Mouse (Mus musculus) olfactory bulb, adult 2 months (tissue): ENCODE measurements around the gene Hlcs. TPM values are rescaled to one million over a fixed set of nuclear protein-coding genes. Genes with fewer than 3 reads are reported as not detected.

Experiments used
- H3K27ac ChIP-seq: fragments of 200-500 bp; 2 replicates; pipeline ENCODE4 v1.5.1; 2012; ENCODE audit warnings: low read depth, low read length; ENCODE audit not compliant: insufficient read depth
- H3K4me1 ChIP-seq: fragments of 200-500 bp; 2 replicates; pipeline ENCODE4 v1.6.1; 2012; ENCODE audit warnings: low read length; ENCODE audit not compliant: control insufficient read depth, insufficient read depth
- H3K4me3 ChIP-seq: fragments of 200-500 bp; 2 replicates; pipeline ENCODE4 v1.5.1; 2012; ENCODE audit warnings: mild to moderate bottlenecking, low read depth, low read length, moderate library complexity; ENCODE audit not compliant: insufficient read depth
- CTCF ChIP-seq: fragments of 200-500 bp; IDR thresholded peaks from 2 replicates; pipeline ENCODE4 v1.5.1; 2012; ENCODE audit warnings: low read depth, mild to moderate bottlenecking, low read length, moderate library complexity; ENCODE audit not compliant: insufficient read depth
- POLR2A ChIP-seq: fragments of 200-500 bp; IDR thresholded peaks from 2 replicates; pipeline ENCODE4 v1.6.1; 2012; ENCODE audit warnings: mild to moderate bottlenecking, low read depth, low read length, moderate library complexity; ENCODE audit not compliant: insufficient read depth
- WGBS: fragments of 180-500 bp; shearing (Covaris S2); methylation state at CpG from one replicate; pipeline ENCODE4 v1.1.7; 2018; 5-methylcytosine and 5-hydroxymethylcytosine counted together
- polyA plus RNA-seq: library from polyadenylated mRNA; stranded (reverse); fragments of >200 nt; gene quantifications from 2 replicates; pipeline ENCODE4 v1.2.4, GENCODE M21; 2012; ENCODE audit warnings: low replicate concordance; ENCODE audit not compliant: missing spikeins, insufficient read depth, insufficient read length

The Hlcs gene
- polyA plus RNA-seq, 1 experiment: not detected

DNA sequence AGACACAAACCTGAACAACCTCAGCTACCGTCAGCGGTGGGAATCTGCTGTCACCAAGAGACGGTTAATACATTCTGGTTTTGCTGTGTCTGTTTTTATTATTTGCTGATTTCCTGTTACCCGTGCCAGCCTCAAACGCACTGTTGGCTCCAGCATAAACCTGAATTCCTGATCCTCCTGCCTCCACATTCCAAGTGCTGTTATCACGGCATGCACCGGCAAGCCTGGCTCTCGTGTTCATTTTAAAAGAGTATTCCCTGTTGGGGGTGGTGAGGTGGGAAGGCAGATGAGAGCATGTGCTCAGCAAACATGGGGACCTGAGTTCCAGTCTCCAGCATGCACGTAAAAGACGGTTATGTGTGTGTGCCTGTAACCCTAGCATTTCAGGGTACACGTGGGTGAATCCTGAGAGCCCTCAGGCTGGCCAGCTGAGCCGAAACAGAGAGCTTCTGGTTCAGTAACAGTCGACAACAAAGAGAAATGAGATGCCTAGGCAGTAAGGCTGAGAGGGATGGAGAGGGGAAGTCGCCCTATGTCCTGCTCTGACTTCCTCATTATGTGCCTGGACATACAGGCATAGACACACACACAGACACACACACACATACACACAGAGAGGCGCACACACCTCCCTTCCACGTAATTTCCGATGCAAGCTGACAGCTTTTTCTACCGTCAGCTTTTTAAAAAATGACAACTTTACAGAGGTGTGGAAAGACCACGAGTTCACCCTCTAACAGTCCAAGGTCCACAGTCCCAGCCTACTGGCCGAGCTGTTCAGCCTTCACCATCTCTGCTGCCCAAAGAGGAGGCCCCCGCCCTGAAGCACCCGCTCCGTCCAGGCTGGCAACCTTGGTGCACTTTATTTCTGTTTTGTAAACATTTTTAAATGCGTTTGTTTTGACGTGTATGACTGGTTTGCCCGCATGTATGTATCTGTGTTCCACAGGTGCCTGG is 107.6 kb downstream of the Hlcs start:
- TF ChIP-seq CTCF (no peak), POLR2A (no peak)
- 79% methylated on average over 26 of the region's 26 CpGs for WGBS
- H3K4me3 ChIP-seq: no peak overlapping the region
- peaks cover 32% of the 10 kb centered on the region for H3K4me1 ChIP-seq
- no peak overlapping the region for H3K27ac ChIP-seq

GRCm38 (mm10) chr16:94201387-94201786 is 112.0 kb downstream of the Hlcs start:
- Histone ChIP-seq H3K27ac (no peak overlapping the region), H3K4me3 (no peak overlapping the region), H3K4me1 (peaks cover 19% of the 10 kb centered on the region)
- no peak for TF ChIP-seq POLR2A
- no peak for TF ChIP-seq CTCF
- WGBS: 80% methylated on average over 5 of the region's 5 CpGs

DNA sequence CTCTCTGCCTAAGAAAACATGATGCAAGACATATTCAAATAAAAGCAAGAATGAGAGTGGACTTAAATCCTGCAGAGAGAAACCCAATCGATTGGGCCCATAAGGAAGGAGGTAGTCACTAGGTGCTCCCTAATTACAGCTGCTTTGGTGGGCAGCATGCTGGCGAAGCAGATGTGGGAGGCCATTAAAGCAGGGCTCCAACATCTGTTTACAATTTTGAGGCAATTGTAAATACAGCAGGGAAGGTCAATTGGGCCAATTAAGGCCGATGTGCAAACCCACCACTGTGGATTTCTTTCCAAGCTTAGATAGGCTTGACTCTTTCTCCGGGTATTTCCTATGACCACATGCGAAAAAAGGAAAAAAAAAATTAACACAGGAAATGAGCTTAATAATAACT is 117.5 kb downstream of the Hlcs start:
- TF ChIP-seq CTCF (no peak), POLR2A (no peak)
- 75% methylated on average over 5 of the region's 5 CpGs for WGBS
- H3K4me1 ChIP-seq: peaks cover 5% of the 10 kb centered on the region; the same call in 1 of the 2 replicates
- no peak overlapping the region for H3K27ac ChIP-seq
- H3K4me3 ChIP-seq: no peak overlapping the region

DNA sequence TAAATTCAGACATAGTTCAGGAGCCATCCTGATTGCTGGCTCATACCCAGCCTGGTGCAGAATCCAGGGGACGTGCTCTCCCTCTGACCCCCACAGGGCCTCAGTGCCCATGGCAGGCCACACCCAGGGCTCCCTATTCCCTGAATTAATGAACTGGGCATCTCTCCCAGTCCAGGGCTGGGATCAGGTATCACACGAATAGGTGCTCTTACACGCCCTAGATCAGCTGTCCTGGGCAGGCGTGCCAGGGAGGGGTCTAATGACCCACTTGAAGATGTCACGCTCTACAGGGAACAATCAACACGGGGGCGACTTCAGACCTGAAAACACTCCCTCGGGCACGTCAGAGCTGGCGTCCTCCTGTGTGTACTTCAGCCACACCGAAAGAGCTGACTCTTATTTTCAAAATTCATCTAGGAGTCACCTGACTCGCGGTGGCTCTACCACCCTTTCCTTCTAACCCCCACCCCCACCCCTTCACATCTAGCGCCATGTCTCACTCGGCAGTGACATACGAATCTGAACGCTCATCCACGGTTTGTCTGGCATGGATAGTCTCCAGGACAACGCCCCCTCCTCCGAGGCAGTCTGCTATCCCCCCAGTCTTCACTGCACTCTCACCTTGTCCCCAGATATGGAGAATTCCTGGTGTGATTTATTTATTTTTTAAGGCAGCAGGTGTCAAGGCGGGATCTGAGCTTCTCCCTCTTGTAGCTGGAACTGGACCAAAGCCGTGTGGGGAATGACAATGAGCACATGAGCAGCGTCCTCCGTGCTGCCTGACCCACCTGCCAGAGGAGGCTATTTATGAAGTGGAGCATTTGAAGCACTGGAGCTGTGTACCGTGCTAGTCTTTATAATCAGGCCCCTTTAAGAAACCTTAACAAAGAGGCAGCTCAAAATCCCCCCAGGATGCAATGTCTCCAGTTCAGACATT is 121.7 kb downstream of the Hlcs start:
- TF ChIP-seq CTCF (no peak), POLR2A (no peak)
- H3K27ac ChIP-seq: no peak overlapping the region
- no peaks in the 10 kb centered on the region for H3K4me1 ChIP-seq
- 84% methylated on average over 25 of the region's 25 CpGs for WGBS
- H3K4me3 ChIP-seq: no peak overlapping the region

DNA sequence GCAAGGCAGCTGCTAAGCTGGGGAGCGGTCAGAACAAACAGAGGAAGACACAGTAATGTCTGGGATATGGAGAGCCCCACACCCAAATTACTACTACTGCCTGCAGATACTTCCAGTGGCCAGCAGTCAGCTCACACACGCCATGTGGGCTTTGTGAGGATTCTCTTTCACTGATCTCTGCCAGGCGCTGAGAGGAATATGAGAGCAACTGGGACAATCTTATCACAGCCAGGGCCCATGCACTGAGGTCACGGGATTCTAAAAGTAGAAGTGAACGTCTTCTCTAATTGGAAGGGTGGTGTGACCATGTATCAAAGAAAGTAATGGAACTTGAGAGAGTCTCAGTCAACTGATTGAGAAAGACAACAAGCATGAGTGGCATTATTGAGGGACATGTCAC is 123.1 kb downstream of the Hlcs start:
- no peak overlapping the region for H3K4me3 ChIP-seq
- H3K4me1 ChIP-seq: no peaks in the 10 kb centered on the region
- 89% methylated on average over 5 of the region's 5 CpGs for WGBS
- TF ChIP-seq POLR2A: no peak
- TF ChIP-seq CTCF: no peak
- no peak overlapping the region for H3K27ac ChIP-seq

DNA sequence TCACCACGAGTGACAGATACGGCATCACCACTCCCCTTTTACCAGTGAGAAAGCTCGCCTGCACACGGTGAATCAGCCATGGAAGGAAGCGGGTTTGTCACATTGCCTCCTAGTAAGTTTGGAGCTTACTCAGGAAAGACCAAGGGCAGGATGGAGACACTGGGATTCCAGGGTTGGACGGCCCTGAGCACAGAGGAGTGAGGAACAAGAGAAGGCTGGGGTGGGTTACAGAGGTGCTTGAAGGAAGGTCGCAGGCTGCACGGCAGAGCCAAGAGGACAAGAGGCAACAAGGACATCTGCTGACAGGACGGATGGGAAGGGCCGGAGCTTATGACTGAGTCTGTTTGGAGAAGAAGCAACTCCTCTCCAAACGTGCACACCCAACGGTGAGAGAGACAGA is 126.8 kb downstream of the Hlcs start:
- TF ChIP-seq POLR2A: no peak
- no peak for TF ChIP-seq CTCF
- 91% methylated on average over 12 of the region's 12 CpGs for WGBS
- H3K27ac ChIP-seq: no peak overlapping the region
- no peak overlapping the region for H3K4me3 ChIP-seq
- no peaks in the 10 kb centered on the region for H3K4me1 ChIP-seq

DNA sequence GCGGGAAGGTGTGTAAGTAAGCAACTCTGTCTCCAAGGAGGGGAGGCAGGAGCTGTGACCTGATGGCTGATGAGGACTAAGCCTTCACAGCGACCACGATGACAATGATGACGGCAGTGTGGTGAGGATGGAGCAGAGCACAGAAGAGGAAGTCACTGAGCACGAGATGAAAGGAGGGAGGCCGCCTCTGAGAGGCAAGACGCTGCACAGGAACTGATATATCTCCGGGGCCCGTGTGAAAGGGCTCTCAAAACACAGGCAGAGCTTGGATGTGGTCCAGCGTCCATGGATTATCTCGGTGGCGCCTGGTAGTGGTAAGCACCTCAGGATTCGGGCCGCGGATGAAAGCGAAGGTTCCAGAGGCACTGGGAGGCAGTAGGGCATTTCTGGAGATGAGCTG is 127.9 kb downstream of the Hlcs start:
- 74% methylated on average over 16 of the region's 16 CpGs for WGBS
- no peak for TF ChIP-seq POLR2A
- TF ChIP-seq CTCF: no peak
- no peak overlapping the region for H3K4me3 ChIP-seq
- H3K27ac ChIP-seq: no peak overlapping the region
- H3K4me1 ChIP-seq: no peaks in the 10 kb centered on the region

DNA sequence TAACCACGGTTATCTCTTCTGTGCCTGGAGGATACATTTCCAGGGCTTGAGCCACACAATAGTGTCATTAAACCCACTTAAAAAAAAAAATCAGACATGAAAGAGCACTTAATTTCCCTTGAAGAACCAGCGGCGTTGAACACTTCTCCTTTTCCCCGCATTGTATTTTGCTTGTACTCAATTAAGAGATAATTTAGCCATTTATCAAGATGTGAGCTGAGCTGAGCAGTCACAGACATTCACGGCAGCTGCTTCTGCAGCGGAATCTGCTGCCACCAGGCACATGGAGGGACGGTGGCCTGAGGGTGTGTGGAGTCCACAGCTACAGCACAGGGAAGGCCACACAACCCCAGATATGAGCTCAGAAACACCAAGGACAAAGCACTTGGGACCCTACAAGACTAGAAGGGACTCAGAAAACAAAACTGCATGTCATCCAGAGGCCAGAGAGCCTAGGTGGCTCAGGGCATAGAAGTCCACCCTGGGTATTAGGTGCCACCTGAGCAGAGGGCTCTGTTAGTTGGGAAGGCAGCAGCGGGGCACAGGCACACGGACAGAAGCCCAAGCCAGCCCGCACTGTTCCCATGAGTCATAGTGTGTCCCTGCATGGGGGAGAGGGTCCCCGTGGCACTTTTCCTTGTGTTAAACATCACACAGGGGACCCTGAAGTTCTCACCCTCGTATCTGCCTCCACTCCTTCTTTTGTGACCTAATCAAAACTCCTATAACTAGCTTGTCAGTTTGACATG is 133.1 kb downstream of the Hlcs start:
- Histone ChIP-seq H3K4me1 (no peaks in the 10 kb centered on the region), H3K27ac (no peak overlapping the region), H3K4me3 (no peak overlapping the region)
- TF ChIP-seq POLR2A: no peak
- TF ChIP-seq CTCF: no peak
- WGBS: 80% methylated on average over 12 of the region's 12 CpGs
